Mouse (Mus musculus) midbrain, embryonic 12.5 days (tissue): ENCODE data around the gene Gne. TPM values are rescaled to one million over a fixed set of nuclear protein-coding genes. Genes with fewer than 3 reads are reported as not detected.

ENCODE experiments used
- ATAC-seq: fragments of 200-750 bp; cut with Nextera tagmentation; 2 replicates; pipeline ENCODE4 v1.8.0; 2017; ENCODE audit warnings: low read depth, moderate TSS enrichment, moderate library complexity; ENCODE audit not compliant: low FRiP score
- H3K27ac ChIP-seq: fragments of 300-500 bp; sonication (generic); replicated peaks from 2 replicates; pipeline ENCODE4 v1.5.1; 2016; ENCODE audit warnings: mild to moderate bottlenecking
- H3K27me3 ChIP-seq: fragments of 300-500 bp; sonication (generic); 2 replicates; pipeline ENCODE4 v1.6.1; 2016; ENCODE audit warnings: mild to moderate bottlenecking
- H3K36me3 ChIP-seq: fragments of 300-500 bp; sonication (generic); 2 replicates; pipeline ENCODE4 v1.6.1; 2016
- H3K4me1 ChIP-seq: fragments of 300-500 bp; sonication (generic); 2 replicates; pipeline ENCODE4 v1.6.1; 2016
- H3K4me2 ChIP-seq: fragments of 300-500 bp; sonication (generic); replicated peaks from 2 replicates; pipeline ENCODE4 v1.6.1; 2016; ENCODE audit warnings: mild to moderate bottlenecking, moderate library complexity
- H3K4me3 ChIP-seq: fragments of 300-500 bp; sonication (generic); 2 replicates; pipeline ENCODE4 v1.5.1; 2016; ENCODE audit warnings: mild to moderate bottlenecking
- H3K9ac ChIP-seq: fragments of 300-500 bp; sonication (generic); replicated peaks from 2 replicates; pipeline ENCODE4 v1.6.1; 2016; ENCODE audit warnings: mild to moderate bottlenecking, moderate library complexity
- H3K9me3 ChIP-seq: fragments of 300-500 bp; sonication (generic); 2 replicates; pipeline ENCODE4 v1.6.1; 2016; ENCODE audit warnings: mild to moderate bottlenecking
- WGBS: fragments of 180-500 bp; shearing (Covaris S2); methylation state at CpG from one replicate; pipeline ENCODE4 v1.1.7; 2016; 5-methylcytosine and 5-hydroxymethylcytosine counted together
- polyA plus RNA-seq: library from polyadenylated mRNA; unstranded; fragments of >200 nt; fragmentation: Nextera tagmentation; extraction: Ambion mirVana; gene quantifications from 2 replicates; pipeline ENCODE4 v1.2.1, GENCODE M21; 2016

The Gne gene
- polyA plus RNA-seq, 1 experiment from 2014 or later = 15.6 TPM

- WGBS = 96% methylated on average over 12 of the region's 12 CpGs
- H3K36me3 ChIP-seq = peaks cover 31% of the 10 kb centered on the region
- no peak overlapping the region for H3K4me2 ChIP-seq
- no peaks in the 10 kb centered on the region for H3K9me3 ChIP-seq
- peaks cover 19% of the 10 kb centered on the region for H3K4me1 ChIP-seq
- H3K4me3 ChIP-seq = no peak overlapping the region
- H3K27me3 ChIP-seq = peaks cover 63% of the 10 kb centered on the region
- ATAC-seq = no peak
- H3K9ac ChIP-seq = no peak overlapping the region
- H3K27ac ChIP-seq = no peak overlapping the region
These were observed 67.2 kb downstream of the Gne start for GRCm38 (mm10) chr4:44016791-44017190.

GRCm38 (mm10) chr4:44016071-44016470 lies 67.9 kb downstream of the Gne start:
- peaks cover 25% of the 10 kb centered on the region for H3K36me3 ChIP-seq
- no peak overlapping the region for H3K4me3 ChIP-seq
- H3K9me3 ChIP-seq = no peaks in the 10 kb centered on the region
- 87% methylated on average over 4 of the region's 4 CpGs for WGBS
- H3K27me3 ChIP-seq = peaks cover 56% of the 10 kb centered on the region
- H3K4me1 ChIP-seq = peaks cover 19% of the 10 kb centered on the region
- no peak overlapping the region for H3K9ac ChIP-seq
- H3K4me2 ChIP-seq = no peak overlapping the region
- no peak for ATAC-seq
- H3K27ac ChIP-seq = no peak overlapping the region

GRCm38 (mm10) chr4:44013391-44014070 lies 70.4 kb downstream of the Gne start:
- peak overlapping the region; percentile 95 for H3K4me2 ChIP-seq

GRCm38 (mm10) chr4:44012376-44013367 lies 71.3 kb downstream of the Gne start:
- Histone ChIP-seq H3K4me3 (peak overlapping the region; percentile 83), H3K4me2 (peak overlapping the region; percentile 95), H3K9me3 (no peaks in the 10 kb centered on the region), H3K27ac (peak overlapping the region; percentile 64), H3K27me3 (peaks cover 23% of the 10 kb centered on the region), H3K4me1 (peaks cover 19% of the 10 kb centered on the region), H3K36me3 (no peaks in the 10 kb centered on the region), H3K9ac (peak overlapping the region; percentile 89)
- under 1% methylated on average over 77 of the region's 77 CpGs for WGBS
- peak; percentile 99 for ATAC-seq

More at GRCm38 (mm10) chr4:44013391-44014070, 70.4 kb downstream of the Gne start:
- peaks cover 19% of the 10 kb centered on the region for H3K4me1 ChIP-seq
- no peak for ATAC-seq
- H3K36me3 ChIP-seq = no peaks in the 10 kb centered on the region
- H3K27me3 ChIP-seq = peaks cover 30% of the 10 kb centered on the region
- H3K9ac ChIP-seq = peak overlapping the region; percentile 89
- no peak overlapping the region for H3K27ac ChIP-seq
- H3K9me3 ChIP-seq = no peaks in the 10 kb centered on the region
- H3K4me3 ChIP-seq = peak overlapping the region; percentile 83
- WGBS = 30% methylated on average over 11 of the region's 11 CpGs

- peak overlapping the region; percentile 89 for H3K9ac ChIP-seq
- ATAC-seq = no peak
- H3K4me1 ChIP-seq = peaks cover 19% of the 10 kb centered on the region
- peak overlapping the region; percentile 64; the same call in 1 of the 2 replicates for H3K27ac ChIP-seq
- H3K4me3 ChIP-seq = peak overlapping the region; percentile 83
- H3K9me3 ChIP-seq = 0 out of 2 replicates have a peak, but pooled peaks cover 2% of the 10 kb centered on the region
- no peaks in the 10 kb centered on the region for H3K36me3 ChIP-seq
- 81% methylated on average over 3 of the region's 3 CpGs for WGBS
- peaks cover 14% of the 10 kb centered on the region for H3K27me3 ChIP-seq
- peak overlapping the region; percentile 95 for H3K4me2 ChIP-seq
These were observed 72.2 kb downstream of the Gne start for GRCm38 (mm10) chr4:44011799-44012198.

GRCm38 (mm10) chr4:44010893-44011292 lies 73.1 kb downstream of the Gne start:
- ATAC-seq = no peak
- Histone ChIP-seq H3K4me3 (no peak overlapping the region), H3K27me3 (peaks cover 5% of the 10 kb centered on the region; the same call in 1 of the 2 replicates), H3K4me2 (no peak overlapping the region), H3K36me3 (no peaks in the 10 kb centered on the region), H3K27ac (no peak overlapping the region), H3K4me1 (peaks cover 19% of the 10 kb centered on the region), H3K9ac (no peak overlapping the region), H3K9me3 (0 out of 2 replicates have a peak, but pooled peaks cover 2% of the 10 kb centered on the region)
- 40% methylated on average over 2 of the region's 2 CpGs for WGBS

GRCm38 (mm10) chr4:44010176-44010575 lies 73.8 kb downstream of the Gne start:
- H3K9ac ChIP-seq = no peak overlapping the region
- 0 out of 2 replicates have a peak, but pooled peaks cover 2% of the 10 kb centered on the region for H3K9me3 ChIP-seq
- no peak overlapping the region for H3K27ac ChIP-seq
- 96% methylated on average over 1 of the region's 1 CpGs for WGBS
- ATAC-seq = no peak
- no peak overlapping the region for H3K4me3 ChIP-seq
- H3K4me2 ChIP-seq = no peak overlapping the region
- peaks cover 19% of the 10 kb centered on the region for H3K4me1 ChIP-seq
- H3K36me3 ChIP-seq = no peaks in the 10 kb centered on the region
- H3K27me3 ChIP-seq = 0 out of 2 replicates have a peak, but pooled peaks cover 3% of the 10 kb centered on the region

- Histone ChIP-seq H3K9ac (no peak overlapping the region), H3K9me3 (0 out of 2 replicates have a peak, but pooled peaks cover 2% of the 10 kb centered on the region), H3K36me3 (no peaks in the 10 kb centered on the region), H3K4me2 (no peak overlapping the region), H3K27me3 (no peaks in the 10 kb centered on the region; the same call in 1 of the 2 replicates), H3K4me3 (no peak overlapping the region), H3K27ac (no peak overlapping the region), H3K4me1 (no peaks in the 10 kb centered on the region)
- no peak for ATAC-seq
- WGBS = 70% methylated on average over 3 of the region's 3 CpGs
These were observed 79.2 kb downstream of the Gne start for GRCm38 (mm10) chr4:44004623-44005409.

- no peak within 1 kb of the TSS for H3K4me2 ChIP-seq
- 89% methylated on average over 5 of the region's 5 CpGs for WGBS
- H3K9me3 ChIP-seq = peaks cover 6% of the 10 kb centered on the region; the same call in 1 of the 2 replicates
- H3K4me3 ChIP-seq = no peak within 1 kb of the TSS
- no peaks in the 10 kb centered on the region for H3K4me1 ChIP-seq
- ATAC-seq = no peak
- no peaks in the 10 kb centered on the region for H3K36me3 ChIP-seq
- H3K27me3 ChIP-seq = no peaks in the 10 kb centered on the region; the same call in 1 of the 2 replicates
- no peak within 1 kb of the TSS for H3K27ac ChIP-seq
- H3K9ac ChIP-seq = no peak within 1 kb of the TSS
These were observed 79.9 kb downstream of the Gne start, which contains the start of gene Clta for GRCm38 (mm10) chr4:44004126-44004525. Gene Clta, plus strand, starts transcription at chr4:44004452.

- Histone ChIP-seq H3K4me3 (no peak overlapping the region), H3K36me3 (no peaks in the 10 kb centered on the region), H3K27ac (no peak overlapping the region), H3K9me3 (peaks cover 6% of the 10 kb centered on the region; the same call in 1 of the 2 replicates), H3K4me1 (no peaks in the 10 kb centered on the region), H3K4me2 (no peak overlapping the region), H3K9ac (no peak overlapping the region), H3K27me3 (no peaks in the 10 kb centered on the region; the same call in 1 of the 2 replicates)
- WGBS = 84% methylated on average over 6 of the region's 6 CpGs
- ATAC-seq = no peak
These were observed 80.4 kb downstream of the Gne start for GRCm38 (mm10) chr4:44003622-44004021.

GRCm38 (mm10) chr4:43994342-43994741 lies 89.6 kb downstream of the Gne start:
- Histone ChIP-seq H3K4me2 (no peak overlapping the region), H3K9me3 (peaks cover under 1% of the 10 kb centered on the region; the same call in 1 of the 2 replicates), H3K4me3 (no peak overlapping the region), H3K27ac (no peak overlapping the region), H3K4me1 (no peaks in the 10 kb centered on the region), H3K36me3 (no peaks in the 10 kb centered on the region), H3K9ac (no peak overlapping the region), H3K27me3 (0 out of 2 replicates have a peak, but pooled peaks cover 6% of the 10 kb centered on the region)
- no peak for ATAC-seq
- WGBS = 82% methylated on average over 2 of the region's 2 CpGs
